Mouse (Mus musculus): Measurements from ENCODE around the gene Urod.

GRCm38 (mm10) chr4:117039925-117040687 is 45.9 kb upstream of the Urod start:
- TF ChIP-seq CTCF (IDR thresholded peaks at IDR 0.05; ENCODE audit: borderline replicate concordance, insufficient read depth, low read depth, low read length), result no peak
- TF ChIP-seq POLR2A (IDR thresholded peaks at IDR 0.05; ENCODE audit: borderline replicate concordance, insufficient read depth, low read length), result no peak
